Comparison of ENCODE assay signal across 9 mouse cellular contexts in the genomic region with DNA sequence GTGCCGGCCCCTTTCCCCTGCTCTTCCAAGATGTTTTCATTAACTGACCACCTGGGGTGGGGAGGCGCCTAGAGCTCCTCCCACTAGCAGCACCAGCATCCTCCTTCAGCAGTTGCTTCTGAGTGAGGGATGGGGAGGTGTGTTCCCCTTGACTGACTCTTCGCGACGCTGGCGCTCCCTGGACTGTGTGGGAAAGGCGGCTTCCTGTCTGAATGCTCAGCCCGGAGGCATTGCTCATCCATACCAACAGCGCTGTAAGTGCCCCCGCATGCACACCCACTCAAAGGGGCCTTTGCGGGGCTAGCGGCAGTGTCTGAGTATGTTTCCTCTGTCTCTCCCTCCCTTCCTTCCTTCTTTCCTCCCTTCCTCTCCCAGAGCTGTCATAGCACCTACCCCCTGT. TPM values are rescaled to one million over a fixed set of nuclear protein-coding genes. Genes with fewer than 3 reads are reported as not detected.
A peak's percentile ranks its signal among the peaks of the same experiment; 100 is the strongest.
DNase-seq lines count a peak whose midpoint lies in the region; ATAC-seq lines count a peak whose summit lies in the region.
"Had no signal": no experiment of that assay in that cellular context is flagged by ENCODE, and none has a peak within 500 bp of the region (broad histone marks: within the 10 kb centered on the region; RNA-seq: fewer than 3 reads in every experiment).

No protein-coding gene starts in this region.

- no peaks in the 10 kb centered on the region for H3K27me3 ChIP-seq in kidney, embryonic 16.5 days (ENCODE audit: insufficient read depth, low read length)
- peaks cover 9% of the 10 kb centered on the region for H3K27me3 ChIP-seq in hindbrain, embryonic 13.5 days
- 0 out of 2 replicates have a peak, but pooled peaks cover 4% of the 10 kb centered on the region for H3K27me3 ChIP-seq in neural tube, embryonic 15.5 days (replicated peaks)

- peak overlapping the region; percentile 3 for H3K4me3 ChIP-seq in kidney, embryonic 16.5 days (ENCODE audit: low read length)
- no peak overlapping the region for H3K4me3 ChIP-seq in hindbrain, embryonic 13.5 days
- no peak overlapping the region for H3K4me3 ChIP-seq in neural tube, embryonic 15.5 days (replicated peaks)

- no peaks in the 10 kb centered on the region for H3K36me3 ChIP-seq in kidney, embryonic 16.5 days (ENCODE audit: insufficient read depth, low read length)
- no peaks in the 10 kb centered on the region for H3K36me3 ChIP-seq in hindbrain, embryonic 13.5 days
- H3K36me3 ChIP-seq in neural tube, embryonic 15.5 days: no peaks in the 10 kb centered on the region

- ATAC-seq in kidney, embryonic 16.5 days (ENCODE audit: low FRiP score, low TSS enrichment): peak; percentile 89
- ATAC-seq in hindbrain, embryonic 13.5 days (ENCODE audit: low FRiP score): 0 out of 2 replicates have a peak, but pooled peaks have one; percentile 44
- ATAC-seq in neural tube, embryonic 15.5 days (ENCODE audit: low FRiP score): no peak

- DNase-seq in kidney, postnatal 14 days: no peak
- peak; percentile 22 for DNase-seq in embryo, embryonic 10.5 days (ENCODE audit: low spot score)
- DNase-seq in thymus, postnatal 10 days (ENCODE audit: low spot score in 2 of 2): no peak
- DNase-seq in layer of hippocampus, adult 9-10 months (ENCODE audit: low spot score): no peak
- DNase-seq: lung, postnatal 4 days; thymus, postnatal 4 days had no signal

- WGBS in kidney, embryonic 16.5 days: 6% methylated on average over 12 of the region's 12 CpGs
- WGBS in hindbrain, embryonic 13.5 days: 23% methylated on average over 12 of the region's 12 CpGs
- 27% methylated on average over 12 of the region's 12 CpGs for WGBS in neural tube, embryonic 15.5 days

- H3K4me1 ChIP-seq in kidney, embryonic 16.5 days (ENCODE audit: insufficient read depth, low read length): peaks cover 9% of the 10 kb centered on the region; the same call in 1 of the 2 replicates
- peaks cover 16% of the 10 kb centered on the region; the same call in 1 of the 2 replicates for H3K4me1 ChIP-seq in hindbrain, embryonic 13.5 days (replicated peaks)
- peaks cover 12% of the 10 kb centered on the region; the same call in 1 of the 2 replicates for H3K4me1 ChIP-seq in neural tube, embryonic 15.5 days

- no peaks in the 10 kb centered on the region for H3K9me3 ChIP-seq in kidney, embryonic 16.5 days (ENCODE audit: low read length)
- H3K9me3 ChIP-seq in hindbrain, embryonic 13.5 days: no peaks in the 10 kb centered on the region
- no peaks in the 10 kb centered on the region for H3K9me3 ChIP-seq in neural tube, embryonic 15.5 days (replicated peaks)

- peak overlapping the region; percentile 43 for H3K4me2 ChIP-seq in kidney, embryonic 16.5 days (replicated peaks; ENCODE audit: low read depth, low read length)
- peak overlapping the region; percentile 26 for H3K4me2 ChIP-seq in hindbrain, embryonic 13.5 days
- H3K4me2 ChIP-seq in neural tube, embryonic 15.5 days: peak overlapping the region; percentile 30

- H3K9ac ChIP-seq in kidney, embryonic 16.5 days (replicated peaks; ENCODE audit: low read length): no peak overlapping the region
- H3K9ac ChIP-seq in hindbrain, embryonic 13.5 days: no peak overlapping the region
- no peak overlapping the region for H3K9ac ChIP-seq in neural tube, embryonic 15.5 days (replicated peaks)

- no peak overlapping the region for H3K27ac ChIP-seq in kidney, embryonic 16.5 days (ENCODE audit: low read length)
- H3K27ac ChIP-seq in hindbrain, embryonic 13.5 days: no peak overlapping the region
- no peak overlapping the region for H3K27ac ChIP-seq in neural tube, embryonic 15.5 days (replicated peaks)

RNA-seq across cellular contexts. Expression of a gene that starts 29.1 kb away (rescaled TPM):
- polyA plus RNA-seq in kidney, embryonic 16.5 days (2015; fragmentation: Nextera tagmentation; extraction: Ambion mirVana): not detected in 2 replicates
- 0.38 and 0.72 TPM in 2 replicates for polyA plus RNA-seq in hindbrain, embryonic 13.5 days (2015; fragmentation: Nextera tagmentation; extraction: Ambion mirVana)
- polyA plus RNA-seq in neural tube, embryonic 15.5 days (2015; fragmentation: Nextera tagmentation; extraction: Ambion mirVana): 1.3 and 1.7 TPM in 2 replicates
